Mouse (Mus musculus) C2C12 (cell line): ENCODE data around the gene Fanci. TPM values are rescaled to one million over a fixed set of nuclear protein-coding genes. Genes with fewer than 3 reads are reported as not detected.

Source experiments
- H3K27me3 ChIP-seq: one replicate; pipeline ENCODE4 v1.6.1; 2011; ENCODE audit not compliant: control insufficient read depth, insufficient read depth, insufficient read length
- H3K36me3 ChIP-seq: one replicate; pipeline ENCODE4 v1.6.1; 2011; ENCODE audit not compliant: control insufficient read depth, insufficient read depth
- H3K4me3 ChIP-seq: one replicate; pipeline ENCODE4 v1.5.1; 2011; ENCODE audit warnings: mild to moderate bottlenecking, control low read depth; ENCODE audit not compliant: poor library complexity, insufficient read depth, severe bottlenecking
- H3K79me2 ChIP-seq: one replicate; pipeline ENCODE4 v1.6.1; 2011; ENCODE audit not compliant: control insufficient read depth, insufficient read depth
- H3K79me3 ChIP-seq: one replicate; pipeline ENCODE4 v1.6.1; 2011; ENCODE audit warnings: low read depth, control low read depth
- H3ac ChIP-seq: one replicate; pipeline ENCODE3; 2011; ENCODE audit warnings: low read depth; ENCODE audit not compliant: control insufficient read depth, insufficient read length
- CEBPB ChIP-seq: IDR thresholded peaks from one replicate; pipeline ENCODE4 v1.6.1; 2011; ENCODE audit warnings: low read depth, mild to moderate bottlenecking, control low read depth, moderate library complexity
- CTCF ChIP-seq: IDR thresholded peaks from one replicate; pipeline ENCODE4 v1.5.1; 2011; ENCODE audit not compliant: control insufficient read depth, insufficient read depth, insufficient read length
- FOSL1 ChIP-seq: IDR thresholded peaks from one replicate; pipeline ENCODE4 v1.8.0; 2011; ENCODE audit warnings: mild to moderate bottlenecking, low read length; ENCODE audit not compliant: poor library complexity, insufficient read depth, severe bottlenecking
- MAX ChIP-seq: IDR thresholded peaks from one replicate; pipeline ENCODE4 v1.6.1; 2011; ENCODE audit warnings: mild to moderate bottlenecking, control low read depth
- MYOD1 ChIP-seq: IDR thresholded peaks from one replicate; pipeline ENCODE4 v1.6.1; 2011; ENCODE audit warnings: low read depth; ENCODE audit not compliant: control insufficient read depth, insufficient read length
- MYOG ChIP-seq: IDR thresholded peaks from one replicate; pipeline ENCODE4 v1.6.1; 2011; ENCODE audit not compliant: control insufficient read depth, insufficient read length; ENCODE audit errors: extremely low read depth
- USF1 ChIP-seq: IDR thresholded peaks from one replicate; pipeline ENCODE4 v1.6.1; 2011; ENCODE audit warnings: low read depth, mild to moderate bottlenecking, control low read depth, moderate library complexity
- polyA plus RNA-seq: library from polyadenylated mRNA; unstranded; fragments of >200 nt; fragmentation: generic; extraction: Trizol; gene quantifications from one replicate; pipeline ENCODE4 v1.2.1, GENCODE M21; 2012; ENCODE audit warnings: missing spikeins

Fanci gene
- polyA plus RNA-seq, 1 experiment, result 4.3 TPM

DNA sequence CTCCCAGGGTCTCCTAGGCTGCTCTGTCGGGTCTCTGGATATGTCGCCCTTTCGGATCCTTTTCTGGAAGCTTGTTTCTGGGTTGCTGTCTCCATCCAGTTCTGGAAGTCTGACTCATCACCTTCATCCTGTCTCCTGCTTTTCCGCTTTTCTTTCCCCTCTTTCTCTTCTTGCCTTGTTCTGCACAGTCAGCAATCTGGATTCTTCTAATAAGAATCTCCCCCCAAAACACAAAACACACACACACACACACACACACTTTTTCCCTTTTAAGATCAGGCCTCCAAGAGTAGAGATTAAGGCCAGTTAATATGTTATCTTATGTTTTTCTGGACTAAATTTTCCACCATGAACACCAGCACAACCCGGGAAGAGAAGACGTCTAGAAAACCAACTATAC, 106.6 kb downstream of the Fanci start:
- peaks cover 67% of the 10 kb centered on the region for H3K27me3 ChIP-seq

DNA sequence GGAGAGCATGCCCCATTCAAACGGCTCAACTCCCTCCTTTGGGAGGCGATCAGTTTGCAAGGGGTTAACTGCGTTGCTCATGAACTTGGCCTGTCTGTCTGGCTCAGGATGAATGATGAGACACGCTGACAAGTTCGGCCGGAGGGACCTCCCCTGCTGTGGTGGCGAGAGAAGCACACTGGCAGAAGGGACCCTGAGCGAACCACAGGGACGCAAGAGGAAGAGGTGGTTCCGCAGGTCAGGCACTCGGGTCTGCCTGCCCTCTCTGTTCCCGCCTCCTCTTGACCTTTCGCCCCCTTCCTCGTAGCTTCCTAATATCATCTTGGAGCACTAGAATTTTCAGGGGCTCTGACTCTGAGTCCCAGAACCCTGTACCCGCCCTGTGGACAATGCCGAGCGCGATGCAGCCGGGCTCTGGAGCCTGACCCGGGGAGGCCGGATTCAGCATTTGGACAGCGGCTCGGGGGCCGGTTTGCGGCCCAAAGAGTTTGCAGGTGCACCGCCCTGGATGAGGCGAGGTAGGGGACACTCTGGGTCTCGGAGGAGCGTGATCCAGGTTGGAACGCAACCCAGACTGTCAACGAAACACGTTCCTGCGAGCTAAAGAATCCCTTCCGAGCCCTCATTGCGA, 107.4 kb downstream of the Fanci start:
- Histone ChIP-seq H3K4me3 (no peak overlapping the region), H3K79me3 (no peaks in the 10 kb centered on the region), H3ac (no peak overlapping the region), H3K36me3 (no peaks in the 10 kb centered on the region), H3K27me3 (peaks cover 75% of the 10 kb centered on the region), H3K79me2 (no peaks in the 10 kb centered on the region)
- TF ChIP-seq FOSL1, result no peak
- TF ChIP-seq CEBPB, result no peak
- no peak for TF ChIP-seq MYOD1
- no peak for TF ChIP-seq MYOG
- no peak for TF ChIP-seq USF1
- no peak for TF ChIP-seq MAX
- TF ChIP-seq CTCF, result no peak

More for the DNA sequence above, 106.6 kb downstream of the Fanci start:
- no peak overlapping the region for H3K4me3 ChIP-seq
- H3K36me3 ChIP-seq, result no peaks in the 10 kb centered on the region
- H3K79me2 ChIP-seq, result no peaks in the 10 kb centered on the region
- H3ac ChIP-seq, result no peak overlapping the region
- H3K79me3 ChIP-seq, result no peaks in the 10 kb centered on the region
- no peak for TF ChIP-seq MAX
- TF ChIP-seq USF1, result no peak
- no peak for TF ChIP-seq CTCF
- TF ChIP-seq CEBPB, result no peak
- no peak for TF ChIP-seq MYOD1
- no peak for TF ChIP-seq MYOG
- no peak for TF ChIP-seq FOSL1

Other genes with a start within 250 kb of the Fanci start
- gene Mfge8, start 242.9 kb upstream of the Fanci start, polyA plus RNA-seq, result 350 TPM
- gene Abhd2, start 118.7 kb upstream of the Fanci start, polyA plus RNA-seq, result 28.3 TPM
- 0.04 TPM for gene Rlbp1, start 4.9 kb upstream of the Fanci start, polyA plus RNA-seq
- gene Polg, start 74.4 kb downstream of the Fanci start, polyA plus RNA-seq, result 37.8 TPM
- not detected for gene Rhcg, start 225.7 kb downstream of the Fanci start, polyA plus RNA-seq